Mouse (Mus musculus) A20 (cell line): ENCODE measurements around the gene Hpcal4.
A peak's percentile ranks its signal among the peaks of the same experiment; 100 is the strongest.
"Not testable (repeated sequence)": the region's sequence is repeated elsewhere in the genome, so short reads cannot be mapped to it uniquely, and the experiment has no call there.

Experiments
- DNase-seq: peaks from one replicate; pipeline ENCODE4 v3.0.0-alpha.2; 2011; ENCODE audit warnings: low read depth, low spot score

Gene Hpcal4

DNA sequence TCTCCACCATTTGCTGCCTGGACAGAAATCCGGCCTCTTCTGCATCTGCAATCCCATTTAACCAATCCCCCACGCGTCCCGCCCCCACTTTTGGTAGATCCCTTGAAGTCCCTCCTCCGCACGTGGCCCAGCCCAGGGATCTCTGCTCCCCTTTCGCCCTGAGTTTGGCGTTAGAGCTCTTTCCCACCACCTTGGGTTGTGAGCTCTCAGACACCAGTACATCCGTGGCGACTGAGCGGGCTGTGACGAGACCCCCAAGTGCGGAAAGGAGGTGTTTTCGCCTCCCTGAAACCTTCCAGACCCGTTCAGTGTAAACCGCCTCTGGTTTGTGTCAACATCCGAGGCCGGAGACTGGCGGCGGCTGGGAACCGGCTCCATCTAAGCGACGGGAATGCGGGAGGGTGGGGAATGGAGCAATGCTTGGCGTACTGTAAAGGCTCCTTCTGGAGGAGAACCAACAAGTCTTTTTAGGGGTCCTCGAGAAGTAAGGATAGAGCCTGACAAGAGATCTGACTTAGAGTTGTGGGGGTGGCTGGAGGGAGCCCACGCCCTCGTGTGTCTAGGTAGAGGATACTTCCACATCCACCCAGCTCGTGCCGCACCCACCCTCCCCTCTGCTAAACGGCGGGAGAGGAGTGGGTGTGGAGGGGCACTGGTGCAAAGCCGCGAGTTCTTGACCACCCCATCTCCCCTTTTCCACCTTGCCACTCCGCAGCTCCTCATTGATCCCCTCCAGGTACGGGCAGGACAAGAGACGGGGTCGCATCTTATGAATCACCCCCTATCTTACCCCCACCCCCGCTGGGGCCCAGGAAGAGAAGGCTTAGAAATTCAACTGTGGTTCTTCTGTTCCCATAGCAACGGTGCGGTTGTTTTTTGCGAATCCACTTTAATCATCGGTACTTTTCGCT, at the start of gene Hpcal4:
Gene Hpcal4, plus strand, starts transcription at position 900 of the 911 bp plus-strand sequence.
- no peak for DNase-seq

- DNase-seq = no peak
Measured at GRCm38 (mm10) chr4:123137551-123137950, 45.5 kb upstream of the Hpcal4 start.

- DNase-seq = peak; percentile 92
Measured at GRCm38 (mm10) chr4:123139513-123140154, 43.4 kb upstream of the Hpcal4 start, which contains the start of gene Ppie. TSS of gene Ppie (minus strand) at chr4:123139951.

DNA sequence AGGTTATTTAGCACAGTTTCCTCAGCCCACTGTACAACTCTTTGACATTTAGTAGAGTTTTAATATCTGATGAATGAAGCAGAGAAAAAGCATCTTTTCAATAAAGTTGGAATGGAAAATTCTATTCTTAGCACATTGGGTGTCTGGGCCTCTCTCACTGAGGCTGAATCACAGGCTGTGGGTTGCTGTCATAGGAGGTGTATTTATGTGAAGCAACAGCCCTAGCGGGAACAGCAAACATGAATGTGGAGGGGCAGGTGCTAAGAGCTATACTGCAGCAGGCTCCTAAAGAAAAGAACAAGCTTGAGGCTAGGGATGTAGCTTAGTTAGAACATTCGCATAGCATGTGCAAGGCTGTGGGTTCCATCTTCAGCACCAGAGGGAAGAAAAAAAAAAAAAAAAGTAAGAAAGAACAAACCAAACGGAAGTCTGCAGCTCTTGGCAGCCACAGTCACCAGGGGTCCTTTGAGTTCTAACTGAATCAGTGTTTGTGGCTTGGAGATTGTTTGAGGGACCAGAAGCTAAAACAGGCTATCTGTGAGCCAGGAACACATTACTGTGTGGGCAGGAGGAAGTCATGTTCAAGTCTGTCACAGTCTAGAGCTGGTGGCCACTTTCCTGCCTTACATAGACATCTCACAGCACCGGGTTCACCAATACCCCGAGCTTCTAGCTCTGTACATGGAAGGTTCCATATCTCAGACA, 35.4 kb upstream of the Hpcal4 start:
- DNase-seq = no peak

- DNase-seq = no peak
Measured at GRCm38 (mm10) chr4:123152003-123152402, 31.0 kb upstream of the Hpcal4 start.

GRCm38 (mm10) chr4:123152976-123153375, 30.1 kb upstream of the Hpcal4 start:
- no peak for DNase-seq

- DNase-seq = peak; percentile 55
Measured at GRCm38 (mm10) chr4:123155004-123155403, 28.0 kb upstream of the Hpcal4 start.

- no peak for DNase-seq
Measured at GRCm38 (mm10) chr4:123155427-123155826, 27.6 kb upstream of the Hpcal4 start.

DNA sequence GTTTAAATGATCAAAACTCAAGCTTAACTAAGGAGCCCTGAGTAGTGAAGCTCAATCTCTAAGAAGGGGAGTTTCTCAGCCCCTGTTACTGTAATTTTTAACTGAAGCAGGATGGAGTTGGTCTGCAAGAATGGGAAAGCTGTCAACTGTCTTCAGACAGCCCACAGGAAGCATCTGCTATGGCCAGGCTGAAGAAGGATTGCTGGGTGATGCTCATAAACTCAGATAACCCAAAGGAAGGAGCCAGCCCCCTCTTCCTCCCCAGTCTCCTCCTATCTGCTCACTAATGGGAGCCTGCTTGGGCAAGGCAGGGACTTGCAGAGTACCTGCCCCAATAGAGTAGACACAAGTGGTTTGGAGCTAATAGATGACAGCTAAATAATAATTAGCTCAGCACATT, 27.2 kb upstream of the Hpcal4 start:
- DNase-seq = no peak

DNA sequence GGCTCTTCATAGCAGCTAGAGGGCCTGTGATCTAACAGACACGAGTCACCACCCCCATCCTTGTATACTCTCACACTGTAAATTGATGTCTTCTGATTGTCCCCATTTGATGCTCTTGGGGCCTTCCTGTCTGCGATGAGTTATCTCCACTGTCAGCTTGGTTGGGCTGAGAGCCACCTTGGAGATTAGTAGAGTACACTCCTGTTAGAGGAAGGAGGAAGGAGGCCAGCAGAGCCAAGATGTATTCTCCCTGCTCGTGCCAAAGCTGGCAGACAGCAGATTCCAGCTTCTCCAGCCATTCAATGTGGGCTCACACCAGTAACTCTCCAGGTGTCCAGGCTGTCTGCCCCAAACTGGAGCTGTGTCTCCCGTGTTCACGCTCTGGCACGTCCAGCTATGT, 22.5 kb upstream of the Hpcal4 start:
- no peak for DNase-seq

DNA sequence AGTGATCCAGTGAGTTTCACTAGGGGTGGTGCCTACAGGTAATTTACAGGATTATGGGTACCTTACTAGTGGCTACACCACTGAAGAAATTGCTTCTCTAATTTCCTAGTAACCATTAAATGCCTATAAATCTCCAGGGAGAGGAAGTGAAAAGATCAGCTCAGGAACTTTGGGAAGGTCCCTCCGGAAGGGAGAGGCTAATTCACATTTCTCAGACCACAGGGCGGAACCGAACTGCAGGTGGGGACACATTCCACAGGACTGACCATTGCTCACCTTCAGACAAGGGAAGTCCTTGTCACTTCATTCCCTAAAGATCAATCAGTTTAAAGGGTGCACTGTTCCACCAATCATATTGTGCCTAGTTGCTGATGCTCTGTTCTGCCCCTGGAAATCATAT, 21.8 kb upstream of the Hpcal4 start:
- not testable (repeated sequence) for DNase-seq

GRCm38 (mm10) chr4:123162305-123162917, 20.6 kb upstream of the Hpcal4 start:
- DNase-seq = no peak

- no peak for DNase-seq
Measured at GRCm38 (mm10) chr4:123164157-123164556, 18.9 kb upstream of the Hpcal4 start.

DNA sequence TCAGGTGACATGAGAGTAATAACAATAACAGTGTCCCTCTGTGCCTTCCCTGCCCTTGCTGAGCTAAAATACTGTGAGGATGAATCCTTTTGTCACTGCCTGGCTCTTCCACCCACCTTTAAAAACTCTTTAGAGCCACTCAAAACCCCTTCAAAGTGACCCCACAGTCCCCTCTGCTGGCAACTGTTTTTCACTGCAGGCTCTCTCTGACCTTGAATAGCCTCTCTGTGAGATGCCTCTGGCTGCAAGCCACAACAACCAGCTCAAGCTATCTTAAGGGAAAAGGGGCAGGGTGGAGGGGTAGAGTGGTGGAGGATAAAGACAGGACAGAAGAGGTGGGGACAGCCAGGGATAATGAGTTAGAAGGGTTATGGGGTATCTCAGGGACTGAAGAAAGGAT, 11.2 kb upstream of the Hpcal4 start:
- peak; percentile 12 for DNase-seq

- peak; percentile 63 for DNase-seq
Measured at GRCm38 (mm10) chr4:123183239-123184056, 421 bp downstream of the Hpcal4 start.

DNA sequence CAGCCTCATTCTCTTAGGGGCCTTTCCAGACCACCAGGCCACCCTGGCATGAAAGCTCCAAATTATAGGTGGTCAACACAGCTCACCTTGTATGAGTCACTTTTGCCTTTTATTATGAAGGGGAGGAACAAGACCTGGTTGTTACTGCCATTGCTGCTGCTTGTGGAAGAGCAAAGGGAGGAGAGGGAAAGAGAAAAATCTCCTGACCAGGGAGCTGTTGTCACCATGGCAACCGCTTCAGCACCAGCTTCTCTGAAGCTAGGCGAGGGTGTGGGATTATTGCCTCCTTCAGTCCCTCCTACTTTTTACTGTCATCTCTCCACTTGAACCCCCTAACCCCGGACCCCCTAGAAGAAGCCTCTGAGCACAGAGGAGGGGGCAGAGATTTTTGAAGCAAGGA, 1.8 kb downstream of the Hpcal4 start:
- DNase-seq = no peak

- no peak for DNase-seq
Measured at GRCm38 (mm10) chr4:123192336-123192735, 9.3 kb downstream of the Hpcal4 start.

DNA sequence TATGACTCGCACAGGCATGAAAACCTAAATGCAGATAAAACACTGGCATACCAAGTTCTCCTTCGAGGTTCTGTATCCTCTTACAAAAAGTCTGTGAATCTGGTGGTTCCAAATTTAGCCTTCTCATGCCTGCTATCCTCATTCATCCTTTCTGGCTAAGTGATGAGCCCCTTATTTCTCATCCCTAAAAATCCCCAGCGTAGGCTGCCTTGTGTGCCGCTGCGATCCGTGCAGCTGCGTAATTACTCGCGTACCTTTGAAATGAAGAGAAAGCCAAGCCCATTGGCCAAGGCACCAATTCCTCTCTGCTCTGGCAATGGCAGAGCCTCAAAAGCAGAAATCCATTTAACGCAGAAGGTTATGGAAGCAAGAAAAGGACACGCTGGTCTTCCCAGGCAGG, 10.8 kb downstream of the Hpcal4 start:
- no peak for DNase-seq

- DNase-seq = no peak
Measured at GRCm38 (mm10) chr4:123196695-123197094, 13.7 kb downstream of the Hpcal4 start.

- DNase-seq = peak; percentile 48
Measured at GRCm38 (mm10) chr4:123200771-123201185, 17.8 kb downstream of the Hpcal4 start.
